Mouse (Mus musculus): Measurements from ENCODE around the gene Sorl1.

DNA sequence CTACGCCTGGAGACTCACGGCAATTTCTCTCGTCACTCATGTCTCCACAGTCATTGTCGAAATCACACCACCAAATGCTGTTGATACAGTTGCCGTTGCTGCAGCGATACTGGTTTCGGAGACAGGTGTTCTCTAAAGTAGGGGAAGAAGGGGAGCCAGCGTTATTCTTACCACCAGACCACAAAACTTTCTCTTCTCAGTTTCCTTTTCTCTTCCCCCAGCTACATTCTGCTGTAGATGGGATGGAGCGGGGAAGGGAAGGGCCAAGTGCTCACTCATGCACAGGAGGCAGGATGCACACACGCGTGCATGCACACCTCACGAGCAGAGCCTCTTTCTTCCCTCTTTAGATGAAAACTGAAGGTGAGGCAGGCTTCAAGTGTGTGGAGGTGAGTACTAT, 101.8 kb downstream of the Sorl1 start:
- TF ChIP-seq CTCF (IDR thresholded peaks at IDR 0.05; ENCODE audit: low read depth) (no peak), EP300 (IDR thresholded peaks at IDR 0.05; ENCODE audit: low read depth) (no peak)
